Mouse (Mus musculus) midbrain, embryonic 16.5 days (tissue): Measurements from ENCODE around the gene Rnase13. TPM values are rescaled to one million over a fixed set of nuclear protein-coding genes. Genes with fewer than 3 reads are reported as not detected.
A peak's percentile ranks its signal among the peaks of the same experiment; 100 is the strongest.

Experiments
- ATAC-seq: fragments of 200-750 bp; cut with Nextera tagmentation; 2 replicates; pipeline ENCODE4 v1.8.0; 2017; ENCODE audit warnings: moderate TSS enrichment
- H3K27ac ChIP-seq: fragments of 300-500 bp; sonication (generic); 2 replicates; pipeline ENCODE4 v1.5.1; 2014; ENCODE audit warnings: mild to moderate bottlenecking, low read length, mixed read lengths
- H3K27me3 ChIP-seq: fragments of 300-500 bp; sonication (generic); 2 replicates; pipeline ENCODE4 v1.6.1; 2014; ENCODE audit warnings: low read depth, low read length, mixed read lengths; ENCODE audit not compliant: control insufficient read depth, insufficient read depth
- H3K36me3 ChIP-seq: fragments of 300-500 bp; sonication (generic); 2 replicates; pipeline ENCODE4 v1.6.1; 2014; ENCODE audit warnings: mild to moderate bottlenecking, low read length, moderate library complexity, mixed read lengths; ENCODE audit not compliant: control insufficient read depth, insufficient read depth
- H3K4me1 ChIP-seq: fragments of 300-500 bp; sonication (generic); 2 replicates; pipeline ENCODE4 v1.6.1; 2014; ENCODE audit warnings: mild to moderate bottlenecking, low read length, mixed read lengths; ENCODE audit not compliant: control insufficient read depth, insufficient read depth
- H3K4me2 ChIP-seq: fragments of 300-500 bp; sonication (generic); 2 replicates; pipeline ENCODE4 v1.6.1; 2014; ENCODE audit warnings: mild to moderate bottlenecking, low read length, mixed read lengths
- H3K4me3 ChIP-seq: fragments of 300-500 bp; sonication (generic); 2 replicates; pipeline ENCODE4 v1.5.1; 2014; ENCODE audit warnings: low read depth, mild to moderate bottlenecking, low read length, moderate library complexity, mixed read lengths
- H3K9ac ChIP-seq: fragments of 300-500 bp; sonication (generic); 2 replicates; pipeline ENCODE4 v1.6.1; 2014; ENCODE audit warnings: low read depth, low read length, mixed read lengths
- H3K9me3 ChIP-seq: fragments of 300-500 bp; sonication (generic); replicated peaks from 2 replicates; pipeline ENCODE4 v1.6.1; 2014; ENCODE audit warnings: mild to moderate bottlenecking, low read length, mixed read lengths; ENCODE audit not compliant: control insufficient read depth, poor library complexity, severe bottlenecking
- WGBS: fragments of 180-500 bp; shearing (Covaris S2); extraction: QIAGEN DNeasy Blood & Tissue Kit; methylation state at CpG from one replicate; pipeline ENCODE4 v1.1.7; 2014; 5-methylcytosine and 5-hydroxymethylcytosine counted together
- polyA plus RNA-seq: library from polyadenylated mRNA; unstranded; fragments of >200 nt; fragmentation: Nextera tagmentation; extraction: Ambion mirVana; gene quantifications from 2 replicates; pipeline ENCODE4 v1.2.1, GENCODE M21; 2015

The Rnase13 gene
- polyA plus RNA-seq, 1 experiment from 2014 or later, result not detected

- Histone ChIP-seq H3K4me2 (no peak within 1 kb of the TSS), H3K27ac (no peak within 1 kb of the TSS), H3K9ac (no peak within 1 kb of the TSS), H3K36me3 (peaks cover 48% of the 10 kb centered on the region), H3K27me3 (no peaks in the 10 kb centered on the region), H3K9me3 (no peaks in the 10 kb centered on the region), H3K4me1 (no peaks in the 10 kb centered on the region), H3K4me3 (no peak within 1 kb of the TSS)
- WGBS, result 94% methylated on average over 9 of the region's 9 CpGs
- ATAC-seq, result no peak
Measured at GRCm38 (mm10) chr14:51892191-51892939, 30.2 kb downstream of the Rnase13 start, which contains the start of gene Slc39a2. TSS of gene Slc39a2 (plus strand) at chr14:51892889.

- Histone ChIP-seq H3K27me3 (no peaks in the 10 kb centered on the region), H3K9ac (no peak overlapping the region), H3K4me3 (no peak overlapping the region), H3K9me3 (no peaks in the 10 kb centered on the region), H3K27ac (no peak overlapping the region), H3K4me1 (peaks cover 14% of the 10 kb centered on the region), H3K36me3 (peaks cover 50% of the 10 kb centered on the region), H3K4me2 (no peak overlapping the region)
- no peak for ATAC-seq
- 90% methylated on average over 6 of the region's 6 CpGs for WGBS
Measured at GRCm38 (mm10) chr14:51889833-51890232, 32.7 kb downstream of the Rnase13 start.

- no peaks in the 10 kb centered on the region for H3K9me3 ChIP-seq
- peaks cover 14% of the 10 kb centered on the region for H3K4me1 ChIP-seq
- no peaks in the 10 kb centered on the region for H3K27me3 ChIP-seq
- no peak for ATAC-seq
- no peak overlapping the region for H3K27ac ChIP-seq
- H3K9ac ChIP-seq, result no peak overlapping the region
- H3K36me3 ChIP-seq, result peaks cover 35% of the 10 kb centered on the region
- WGBS, result 36% methylated on average over 6 of the region's 6 CpGs
- H3K4me2 ChIP-seq, result peak overlapping the region; percentile 85
- H3K4me3 ChIP-seq, result peak overlapping the region; percentile 80
Measured at GRCm38 (mm10) chr14:51886051-51886450, 36.5 kb downstream of the Rnase13 start.

GRCm38 (mm10) chr14:51884598-51885331 is 37.8 kb downstream of the Rnase13 start, which contains the start of gene Mettl17:
TSS of gene Mettl17 (plus strand) at chr14:51884842.
- peak within 1 kb of the TSS; percentile 89 for H3K27ac ChIP-seq
- peaks cover 14% of the 10 kb centered on the region for H3K4me1 ChIP-seq
- peaks cover 25% of the 10 kb centered on the region for H3K36me3 ChIP-seq
- peak within 1 kb of the TSS; percentile 80 for H3K4me3 ChIP-seq
- peak within 1 kb of the TSS; percentile 85 for H3K9ac ChIP-seq
- ATAC-seq, result peak; percentile 99
- H3K4me2 ChIP-seq, result peak within 1 kb of the TSS; percentile 85
- no peaks in the 10 kb centered on the region for H3K9me3 ChIP-seq
- H3K27me3 ChIP-seq, result no peaks in the 10 kb centered on the region
- WGBS, result under 1% methylated on average over 43 of the region's 43 CpGs

- peak; percentile 46 for ATAC-seq
- Histone ChIP-seq H3K9ac (peak overlapping the region; percentile 85), H3K4me3 (peak overlapping the region; percentile 80), H3K27ac (peak overlapping the region; percentile 89), H3K4me1 (peaks cover 14% of the 10 kb centered on the region), H3K9me3 (no peaks in the 10 kb centered on the region), H3K27me3 (no peaks in the 10 kb centered on the region), H3K36me3 (peaks cover 18% of the 10 kb centered on the region), H3K4me2 (peak overlapping the region; percentile 85)
- 2% methylated on average over 14 of the region's 14 CpGs for WGBS
Measured at GRCm38 (mm10) chr14:51884031-51884544, 38.5 kb downstream of the Rnase13 start.

- ATAC-seq, result peak; percentile 49
Measured at GRCm38 (mm10) chr14:51883527-51884030, 39.0 kb downstream of the Rnase13 start.

GRCm38 (mm10) chr14:51877517-51877916 is 45.1 kb downstream of the Rnase13 start:
- H3K27ac ChIP-seq, result no peak overlapping the region
- no peak overlapping the region for H3K9ac ChIP-seq
- 87% methylated on average over 3 of the region's 3 CpGs for WGBS
- no peaks in the 10 kb centered on the region for H3K9me3 ChIP-seq
- H3K4me1 ChIP-seq, result no peaks in the 10 kb centered on the region
- no peak overlapping the region for H3K4me2 ChIP-seq
- H3K36me3 ChIP-seq, result no peaks in the 10 kb centered on the region
- no peaks in the 10 kb centered on the region for H3K27me3 ChIP-seq
- H3K4me3 ChIP-seq, result no peak overlapping the region
- ATAC-seq, result no peak

More at GRCm38 (mm10) chr14:51883527-51884030, 39.0 kb downstream of the Rnase13 start:
- H3K4me3 ChIP-seq, result peak overlapping the region; percentile 80
- H3K4me1 ChIP-seq, result peaks cover 14% of the 10 kb centered on the region
- H3K9ac ChIP-seq, result 0 out of 2 replicates have a peak overlapping the region, but pooled peaks have one; percentile 85
- WGBS, result 0% methylated on average over 4 of the region's 4 CpGs
- H3K9me3 ChIP-seq, result no peaks in the 10 kb centered on the region
- peak overlapping the region; percentile 85 for H3K4me2 ChIP-seq
- H3K27me3 ChIP-seq, result no peaks in the 10 kb centered on the region
- peak overlapping the region; percentile 89 for H3K27ac ChIP-seq
- peaks cover 13% of the 10 kb centered on the region for H3K36me3 ChIP-seq

GRCm38 (mm10) chr14:51871741-51872140 is 50.8 kb downstream of the Rnase13 start:
- ATAC-seq, result no peak
- Histone ChIP-seq H3K4me2 (no peak overlapping the region), H3K27me3 (no peaks in the 10 kb centered on the region), H3K36me3 (no peaks in the 10 kb centered on the region), H3K4me1 (no peaks in the 10 kb centered on the region), H3K4me3 (no peak overlapping the region), H3K9ac (no peak overlapping the region), H3K9me3 (no peaks in the 10 kb centered on the region), H3K27ac (no peak overlapping the region)
- WGBS, result 72% methylated on average over 9 of the region's 9 CpGs
